Mouse (Mus musculus) MEL (cell line): ENCODE measurements around the gene Alox12e. TPM values are rescaled to one million over a fixed set of nuclear protein-coding genes. Genes with fewer than 3 reads are reported as not detected.

Source experiments
- DNase-seq: peaks from one replicate; pipeline ENCODE4 v3.0.0; 2011; ENCODE audit warnings: low read depth, low spot score
- H3K27ac ChIP-seq: 2 replicates; pipeline ENCODE4 v1.5.1; 2012; ENCODE audit warnings: low read depth, mild to moderate bottlenecking, control low read depth, low read length, moderate library complexity; ENCODE audit not compliant: control insufficient read depth
- H3K27me3 ChIP-seq, 2 experiments: fragments of 150-350 bp in 1 of 2; sonication (generic) in 1 of 2; 2 replicates each; pipeline ENCODE4 v1.6.1; 2012; ENCODE audit warnings: low read length in 2 of 2, mild to moderate bottlenecking in 2 of 2, improper control_type of control experiment in 1 of 2, moderate library complexity in 1 of 2; ENCODE audit not compliant: insufficient read depth in 2 of 2, control insufficient read depth in 1 of 2
- H3K36me3 ChIP-seq, 2 experiments: 2 replicates each; pipeline ENCODE4 v1.6.1; 2012 to 2014; ENCODE audit warnings: low read length in 2 of 2, improper control_type of control experiment in 1 of 2, inconsistent platforms in 1 of 2, mild to moderate bottlenecking in 1 of 2; ENCODE audit not compliant: insufficient read depth in 2 of 2, control insufficient read depth in 1 of 2
- H3K4me1 ChIP-seq, 2 experiments: fragments of 150-350 bp in 1 of 2; sonication (generic) in 1 of 2; 2 replicates each; pipeline ENCODE4 v1.6.1; 2012; ENCODE audit warnings: low read length in 2 of 2, improper control_type of control experiment in 1 of 2, mild to moderate bottlenecking in 1 of 2; ENCODE audit not compliant: insufficient read depth in 2 of 2, control insufficient read depth in 1 of 2
- H3K4me3 ChIP-seq, 2 experiments: fragments of 150-350 bp in 1 of 2; sonication (generic) in 1 of 2; 2 replicates each; pipeline ENCODE4 v1.5.1; 2012; ENCODE audit warnings: low read depth in 2 of 2, low read length in 2 of 2, mild to moderate bottlenecking in 2 of 2, moderate library complexity in 2 of 2, control low read depth in 1 of 2, improper control_type of control experiment in 1 of 2; ENCODE audit not compliant: control insufficient read depth in 1 of 2, insufficient read depth in 1 of 2
- H3K79me2 ChIP-seq: 2 replicates; pipeline ENCODE4 v1.6.1; 2012; ENCODE audit warnings: mild to moderate bottlenecking, low read length, moderate library complexity; ENCODE audit not compliant: control insufficient read depth, poor library complexity, insufficient read depth
- H3K9ac ChIP-seq: 2 replicates; pipeline ENCODE4 v1.6.1; 2012; ENCODE audit warnings: low read depth, mild to moderate bottlenecking, control low read depth, low read length, moderate library complexity; ENCODE audit not compliant: control insufficient read depth, poor library complexity, severe bottlenecking
- H3K9me3 ChIP-seq: fragments of 150-350 bp; sonication (generic); replicated peaks from 2 replicates; pipeline ENCODE4 v1.6.1; 2012; ENCODE audit warnings: mild to moderate bottlenecking, low read length, improper control_type of control experiment, moderate library complexity; ENCODE audit not compliant: insufficient read depth
- CHD1 ChIP-seq: IDR thresholded peaks from 2 replicates; pipeline ENCODE4 v1.6.1; 2012; ENCODE audit warnings: low read depth, mild to moderate bottlenecking, inconsistent platforms, low read length, improper control_type of control experiment
- CHD2 ChIP-seq: IDR thresholded peaks from 2 replicates; pipeline ENCODE4 v1.6.1; 2011; ENCODE audit warnings: low read length, improper control_type of control experiment
- ETS1 ChIP-seq: IDR thresholded peaks from 2 replicates; pipeline ENCODE4 v1.6.1; 2012; ENCODE audit warnings: low read depth, mild to moderate bottlenecking, inconsistent platforms, low read length, improper control_type of control experiment, moderate library complexity
- GATA1 ChIP-seq: IDR thresholded peaks from 2 replicates; pipeline ENCODE4 v1.6.1; 2011; ENCODE audit warnings: low read depth, low read length, improper control_type of control experiment
- HCFC1 ChIP-seq: IDR thresholded peaks from 2 replicates; pipeline ENCODE4 v1.6.1; 2012; ENCODE audit warnings: low read depth, mild to moderate bottlenecking, inconsistent platforms, low read length, improper control_type of control experiment, moderate library complexity
- JUND ChIP-seq: IDR thresholded peaks from 2 replicates; pipeline ENCODE4 v1.6.1; 2011; ENCODE audit warnings: low read depth, mild to moderate bottlenecking, improper control_type of control experiment, low read length
- MAFK ChIP-seq: IDR thresholded peaks from 2 replicates; pipeline ENCODE4 v1.6.1; 2011; ENCODE audit warnings: low read depth, mild to moderate bottlenecking, low read length, improper control_type of control experiment, borderline replicate concordance
- MEF2A ChIP-seq: IDR thresholded peaks from 2 replicates; pipeline ENCODE4 v1.6.1; 2014; ENCODE audit warnings: low read depth, mild to moderate bottlenecking, inconsistent platforms, low read length, improper control_type of control experiment; ENCODE audit not compliant: poor library complexity, insufficient replicate concordance, severe bottlenecking; ENCODE audit errors: extremely low read depth
- MYC ChIP-seq: IDR thresholded peaks from 2 replicates; pipeline ENCODE4 v1.6.1; 2011; ENCODE audit warnings: low read depth, mild to moderate bottlenecking, low read length, improper control_type of control experiment, moderate library complexity
- POLR2A ChIP-seq, 2 experiments: IDR thresholded peaks; 2 replicates each; pipeline ENCODE4 v1.6.1; 2011 to 2012; ENCODE audit warnings: low read length in 2 of 2, mild to moderate bottlenecking in 2 of 2, control low read depth in 1 of 2, improper control_type of control experiment in 1 of 2, low read depth in 1 of 2, moderate library complexity in 1 of 2; ENCODE audit not compliant: control insufficient read depth in 1 of 2, insufficient read depth in 1 of 2, poor library complexity in 1 of 2
- RCOR1 ChIP-seq: IDR thresholded peaks from 2 replicates; pipeline ENCODE4 v1.6.1; 2012; ENCODE audit warnings: low read depth, mild to moderate bottlenecking, inconsistent platforms, low read length, improper control_type of control experiment
- SIN3A ChIP-seq: IDR thresholded peaks from 2 replicates; pipeline ENCODE4 v1.6.1; 2012; ENCODE audit warnings: low read length, improper control_type of control experiment, inconsistent platforms
- TAL1 ChIP-seq: IDR thresholded peaks from 2 replicates; pipeline ENCODE4 v1.6.1; 2012; ENCODE audit warnings: mild to moderate bottlenecking, inconsistent platforms, low read length, moderate library complexity, mixed read lengths
- TBP ChIP-seq: IDR thresholded peaks from 2 replicates; pipeline ENCODE4 v1.8.0; 2011; ENCODE audit warnings: low read depth, low read length, improper control_type of control experiment
- TCF12 ChIP-seq: IDR thresholded peaks from 2 replicates; pipeline ENCODE4 v1.6.1; 2014; ENCODE audit warnings: low read depth, mild to moderate bottlenecking, inconsistent platforms, low read length, improper control_type of control experiment, moderate library complexity
- USF1 ChIP-seq: IDR thresholded peaks from 2 replicates; pipeline ENCODE4 v1.6.1; 2014; ENCODE audit warnings: low read depth, mild to moderate bottlenecking, inconsistent platforms, low read length, improper control_type of control experiment, moderate library complexity
- ZMIZ1 ChIP-seq: IDR thresholded peaks from 2 replicates; pipeline ENCODE4 v1.6.1; 2012; ENCODE audit warnings: low read depth, mild to moderate bottlenecking, inconsistent platforms, low read length, improper control_type of control experiment, moderate library complexity
- polyA plus RNA-seq, 2 experiments: library from polyadenylated mRNA; stranded (reverse) in 1 of 2; unstranded in 1 of 2; fragments of >175 nt in 1 of 2; fragments of >200 nt in 1 of 2; gene quantifications; 2 replicates each; pipeline versions ENCODE4 v1.2.1 to v1.2.4; 2012; ENCODE audit warnings: low replicate concordance in 2 of 2, low read depth in 1 of 2; ENCODE audit not compliant: insufficient read length in 2 of 2, insufficient read depth in 1 of 2, missing spikeins in 1 of 2
- total RNA-seq: library from RNA; depleted of rRNA; stranded (reverse); fragments of 300-350 nt; gene quantifications from 2 replicates; pipeline ENCODE4 v1.2.3, GENCODE M21; 2012

Alox12e gene
- total and polyA plus RNA-seq, 3 experiments = not detected

DNA sequence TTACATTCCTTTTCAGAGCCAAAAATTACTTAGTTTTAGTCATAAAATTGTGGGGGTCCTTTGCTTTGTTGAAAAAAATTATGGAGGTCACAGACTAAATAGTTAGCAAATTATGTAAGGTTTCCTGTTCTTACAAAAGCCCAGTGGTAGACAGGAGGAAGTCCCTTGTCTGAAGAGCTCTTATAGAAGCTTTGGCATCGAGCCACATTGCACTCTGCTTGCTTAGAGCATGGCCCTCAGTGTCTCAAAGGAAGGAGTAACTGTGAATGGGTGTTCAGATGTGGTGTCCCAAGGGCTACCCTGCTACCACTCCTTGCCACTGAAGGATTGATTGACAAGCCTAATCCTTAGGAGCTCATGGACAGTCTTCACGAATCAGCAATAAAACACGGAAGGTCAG is 42.0 kb downstream of the Alox12e start:
- Histone ChIP-seq H3K27me3 (peaks cover 13 to 14% of the 10 kb centered on the region in 2 experiments), H3K36me3 (no peaks in the 10 kb centered on the region), H3K4me3 (no peak overlapping the region), H3K4me1 (peaks cover 0 to 3% of the 10 kb centered on the region in 2 experiments; a peak in 1 of 4 replicates), H3K79me2 (no peaks in the 10 kb centered on the region), H3K27ac (no peak overlapping the region), H3K9me3 (no peaks in the 10 kb centered on the region), H3K9ac (no peak overlapping the region)
- peak; percentile 84 for DNase-seq
- TF ChIP-seq SIN3A (no peak), ZMIZ1 (no peak)

DNA sequence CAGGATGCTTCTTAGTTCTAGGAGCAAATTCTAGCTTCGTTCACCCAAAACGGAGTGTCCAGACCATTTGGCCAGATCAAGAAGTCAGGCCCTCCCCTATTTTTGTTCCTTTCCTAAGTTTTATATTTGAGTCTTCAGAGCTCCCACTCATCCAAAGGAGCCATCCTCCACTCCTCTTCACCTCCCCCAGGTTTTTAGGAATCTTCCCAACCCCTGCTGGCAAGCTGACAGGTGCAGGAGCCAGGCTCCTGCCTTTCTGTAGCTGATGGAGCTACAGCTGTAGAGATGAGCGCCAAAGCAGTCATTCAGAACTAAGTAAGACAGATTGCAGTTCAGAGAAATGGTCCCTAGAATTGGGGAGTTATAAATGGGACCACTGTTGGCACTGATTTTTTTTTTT is 43.5 kb downstream of the Alox12e start:
- H3K9ac ChIP-seq = no peak overlapping the region
- TF ChIP-seq ETS1 = no peak
- TF ChIP-seq MAFK = no peak
- no peak for TF ChIP-seq MEF2A
- no peak for TF ChIP-seq USF1
- TF ChIP-seq CHD1 = no peak
- no peak for TF ChIP-seq TCF12
- TF ChIP-seq POLR2A (IDR thresholded peaks at IDR 0.05; ENCODE audit: control insufficient read depth in 1 of 2, insufficient read depth in 1 of 2, low read depth in 1 of 2, low read length in 2 of 2, poor library complexity in 1 of 2) = no peak
- TF ChIP-seq SIN3A = no peak
- TF ChIP-seq TBP = no peak
- no peak for TF ChIP-seq TAL1
- TF ChIP-seq RCOR1 = no peak
- no peak for TF ChIP-seq HCFC1
- TF ChIP-seq CHD2 = no peak
- no peak for TF ChIP-seq GATA1
- TF ChIP-seq MYC = no peak
- no peak for TF ChIP-seq JUND
- H3K9me3 ChIP-seq = no peaks in the 10 kb centered on the region
- H3K79me2 ChIP-seq = no peaks in the 10 kb centered on the region
- H3K27me3 ChIP-seq = peaks cover 9 to 11% of the 10 kb centered on the region in 2 experiments
- H3K4me3 ChIP-seq = no peak overlapping the region
- H3K27ac ChIP-seq = no peak overlapping the region
- H3K4me1 ChIP-seq = peaks cover 0 to 3% of the 10 kb centered on the region in 2 experiments; a peak in 1 of 4 replicates
- no peak for DNase-seq
- no peaks in the 10 kb centered on the region for H3K36me3 ChIP-seq
